Mouse (Mus musculus) midbrain, embryonic 12.5 days (tissue): ENCODE results near the gene Myrfl. TPM values are rescaled to one million over a fixed set of nuclear protein-coding genes. Genes with fewer than 3 reads are reported as not detected.
A peak's percentile ranks its signal among the peaks of the same experiment; 100 is the strongest.

ENCODE experiments used
- ATAC-seq: fragments of 200-750 bp; cut with Nextera tagmentation; 2 replicates; pipeline ENCODE4 v1.8.0; 2017; ENCODE audit warnings: low read depth, moderate TSS enrichment, moderate library complexity; ENCODE audit not compliant: low FRiP score
- H3K27ac ChIP-seq: fragments of 300-500 bp; sonication (generic); replicated peaks from 2 replicates; pipeline ENCODE4 v1.5.1; 2016; ENCODE audit warnings: mild to moderate bottlenecking
- H3K27me3 ChIP-seq: fragments of 300-500 bp; sonication (generic); 2 replicates; pipeline ENCODE4 v1.6.1; 2016; ENCODE audit warnings: mild to moderate bottlenecking
- H3K36me3 ChIP-seq: fragments of 300-500 bp; sonication (generic); 2 replicates; pipeline ENCODE4 v1.6.1; 2016
- H3K4me1 ChIP-seq: fragments of 300-500 bp; sonication (generic); 2 replicates; pipeline ENCODE4 v1.6.1; 2016
- H3K4me2 ChIP-seq: fragments of 300-500 bp; sonication (generic); replicated peaks from 2 replicates; pipeline ENCODE4 v1.6.1; 2016; ENCODE audit warnings: mild to moderate bottlenecking, moderate library complexity
- H3K4me3 ChIP-seq: fragments of 300-500 bp; sonication (generic); 2 replicates; pipeline ENCODE4 v1.5.1; 2016; ENCODE audit warnings: mild to moderate bottlenecking
- H3K9ac ChIP-seq: fragments of 300-500 bp; sonication (generic); replicated peaks from 2 replicates; pipeline ENCODE4 v1.6.1; 2016; ENCODE audit warnings: mild to moderate bottlenecking, moderate library complexity
- H3K9me3 ChIP-seq: fragments of 300-500 bp; sonication (generic); 2 replicates; pipeline ENCODE4 v1.6.1; 2016; ENCODE audit warnings: mild to moderate bottlenecking
- WGBS: fragments of 180-500 bp; shearing (Covaris S2); methylation state at CpG from one replicate; pipeline ENCODE4 v1.1.7; 2016; 5-methylcytosine and 5-hydroxymethylcytosine counted together
- polyA plus RNA-seq: library from polyadenylated mRNA; unstranded; fragments of >200 nt; fragmentation: Nextera tagmentation; extraction: Ambion mirVana; gene quantifications from 2 replicates; pipeline ENCODE4 v1.2.1, GENCODE M21; 2016

Myrfl gene
- polyA plus RNA-seq, 1 experiment from 2014 or later: 0.09 TPM

GRCm38 (mm10) chr10:116870819-116871218 is 25.9 kb downstream of the Myrfl start:
- ATAC-seq: no peak
- Histone ChIP-seq H3K9ac (no peak overlapping the region), H3K4me3 (no peak overlapping the region), H3K27ac (no peak overlapping the region), H3K4me2 (no peak overlapping the region), H3K4me1 (no peaks in the 10 kb centered on the region), H3K36me3 (no peaks in the 10 kb centered on the region), H3K9me3 (no peaks in the 10 kb centered on the region), H3K27me3 (no peaks in the 10 kb centered on the region)
- WGBS: 85% methylated on average over 6 of the region's 6 CpGs

- peaks cover 4% of the 10 kb centered on the region for H3K4me1 ChIP-seq
- 82% methylated on average over 11 of the region's 11 CpGs for WGBS
- peaks cover 2% of the 10 kb centered on the region; the same call in 1 of the 2 replicates for H3K27me3 ChIP-seq
- no peak overlapping the region for H3K4me2 ChIP-seq
- no peak overlapping the region for H3K9ac ChIP-seq
- H3K27ac ChIP-seq: no peak overlapping the region
- no peaks in the 10 kb centered on the region for H3K36me3 ChIP-seq
- no peaks in the 10 kb centered on the region for H3K9me3 ChIP-seq
- no peak for ATAC-seq
- no peak overlapping the region for H3K4me3 ChIP-seq
Observed at GRCm38 (mm10) chr10:116853159-116853845, 43.4 kb downstream of the Myrfl start.

GRCm38 (mm10) chr10:116848749-116849473 is 47.8 kb downstream of the Myrfl start:
- Histone ChIP-seq H3K4me2 (peak overlapping the region; percentile 41), H3K4me3 (no peak overlapping the region), H3K27ac (no peak overlapping the region), H3K9me3 (no peaks in the 10 kb centered on the region), H3K27me3 (peaks cover 4% of the 10 kb centered on the region; the same call in 1 of the 2 replicates), H3K9ac (no peak overlapping the region), H3K36me3 (no peaks in the 10 kb centered on the region), H3K4me1 (peaks cover 4% of the 10 kb centered on the region)
- peak; percentile 78 for ATAC-seq
- WGBS: 21% methylated on average over 22 of the region's 22 CpGs

GRCm38 (mm10) chr10:116841551-116841950 is 55.2 kb downstream of the Myrfl start:
- H3K4me1 ChIP-seq: no peaks in the 10 kb centered on the region
- no peak overlapping the region for H3K4me2 ChIP-seq
- H3K9ac ChIP-seq: no peak overlapping the region
- H3K36me3 ChIP-seq: no peaks in the 10 kb centered on the region
- no peak for ATAC-seq
- no peak overlapping the region for H3K27ac ChIP-seq
- H3K27me3 ChIP-seq: no peaks in the 10 kb centered on the region
- no peak overlapping the region for H3K4me3 ChIP-seq
- H3K9me3 ChIP-seq: no peaks in the 10 kb centered on the region
- WGBS: 69% methylated on average over 3 of the region's 3 CpGs

GRCm38 (mm10) chr10:116830676-116831075 is 66.0 kb downstream of the Myrfl start:
- 90% methylated on average over 6 of the region's 6 CpGs for WGBS
- Histone ChIP-seq H3K27me3 (no peaks in the 10 kb centered on the region), H3K36me3 (no peaks in the 10 kb centered on the region), H3K4me3 (no peak overlapping the region), H3K4me1 (no peaks in the 10 kb centered on the region), H3K27ac (no peak overlapping the region), H3K4me2 (no peak overlapping the region), H3K9ac (no peak overlapping the region), H3K9me3 (no peaks in the 10 kb centered on the region)
- ATAC-seq: no peak

GRCm38 (mm10) chr10:116828099-116828498 is 68.6 kb downstream of the Myrfl start:
- ATAC-seq: peak; percentile 56; the same call in 1 of the 2 replicates
- H3K27ac ChIP-seq: no peak overlapping the region
- no peaks in the 10 kb centered on the region for H3K9me3 ChIP-seq
- H3K9ac ChIP-seq: no peak overlapping the region
- WGBS: 64% methylated on average over 4 of the region's 4 CpGs
- no peaks in the 10 kb centered on the region for H3K27me3 ChIP-seq
- H3K4me3 ChIP-seq: no peak overlapping the region
- H3K4me2 ChIP-seq: no peak overlapping the region
- H3K36me3 ChIP-seq: no peaks in the 10 kb centered on the region
- H3K4me1 ChIP-seq: no peaks in the 10 kb centered on the region

- no peak overlapping the region for H3K27ac ChIP-seq
- WGBS: 89% methylated on average over 11 of the region's 11 CpGs
- H3K4me1 ChIP-seq: no peaks in the 10 kb centered on the region
- no peak overlapping the region for H3K4me3 ChIP-seq
- H3K9me3 ChIP-seq: no peaks in the 10 kb centered on the region
- ATAC-seq: no peak
- H3K4me2 ChIP-seq: no peak overlapping the region
- H3K9ac ChIP-seq: no peak overlapping the region
- H3K36me3 ChIP-seq: no peaks in the 10 kb centered on the region
- no peaks in the 10 kb centered on the region for H3K27me3 ChIP-seq
Observed at GRCm38 (mm10) chr10:116827306-116827705, 69.4 kb downstream of the Myrfl start.

GRCm38 (mm10) chr10:116815311-116816060 is 81.2 kb downstream of the Myrfl start:
- Histone ChIP-seq H3K4me2 (no peak overlapping the region), H3K27me3 (no peaks in the 10 kb centered on the region), H3K4me1 (no peaks in the 10 kb centered on the region; the same call in 1 of the 2 replicates), H3K36me3 (no peaks in the 10 kb centered on the region), H3K27ac (no peak overlapping the region; the same call in 1 of the 2 replicates), H3K9ac (no peak overlapping the region), H3K4me3 (no peak overlapping the region), H3K9me3 (no peaks in the 10 kb centered on the region)
- no peak for ATAC-seq
- 57% methylated on average over 15 of the region's 15 CpGs for WGBS

GRCm38 (mm10) chr10:116813150-116813549 is 83.6 kb downstream of the Myrfl start:
- no peak for ATAC-seq
- Histone ChIP-seq H3K27me3 (no peaks in the 10 kb centered on the region), H3K4me1 (no peaks in the 10 kb centered on the region; the same call in 1 of the 2 replicates), H3K9me3 (no peaks in the 10 kb centered on the region), H3K4me2 (no peak overlapping the region), H3K9ac (no peak overlapping the region), H3K27ac (no peak overlapping the region), H3K36me3 (no peaks in the 10 kb centered on the region), H3K4me3 (no peak overlapping the region)
- 92% methylated on average over 9 of the region's 9 CpGs for WGBS

GRCm38 (mm10) chr10:116810738-116811137 is 86.0 kb downstream of the Myrfl start:
- Histone ChIP-seq H3K27me3 (no peaks in the 10 kb centered on the region), H3K9me3 (no peaks in the 10 kb centered on the region), H3K4me3 (no peak overlapping the region), H3K4me2 (no peak overlapping the region), H3K4me1 (no peaks in the 10 kb centered on the region), H3K9ac (no peak overlapping the region), H3K27ac (no peak overlapping the region), H3K36me3 (no peaks in the 10 kb centered on the region)
- ATAC-seq: no peak
- WGBS: 92% methylated on average over 15 of the region's 15 CpGs

GRCm38 (mm10) chr10:116809383-116809782 is 87.3 kb downstream of the Myrfl start:
- no peaks in the 10 kb centered on the region for H3K4me1 ChIP-seq
- 87% methylated on average over 9 of the region's 9 CpGs for WGBS

More at GRCm38 (mm10) chr10:116809383-116809782, 87.3 kb downstream of the Myrfl start:
- ATAC-seq: no peak
- no peak overlapping the region for H3K27ac ChIP-seq
- H3K9me3 ChIP-seq: no peaks in the 10 kb centered on the region
- no peak overlapping the region for H3K4me2 ChIP-seq
- no peaks in the 10 kb centered on the region for H3K27me3 ChIP-seq
- H3K9ac ChIP-seq: no peak overlapping the region
- H3K4me3 ChIP-seq: no peak overlapping the region
- H3K36me3 ChIP-seq: no peaks in the 10 kb centered on the region
